Mouse (Mus musculus) bone marrow macrophage, adult 2 months (primary cell): ENCODE measurements around the gene Crim1.

ENCODE experiments used
- CTCF ChIP-seq: IDR thresholded peaks from 2 replicates; pipeline ENCODE4 v1.5.1; 2012; ENCODE audit warnings: low read depth, mild to moderate bottlenecking, low read length, moderate library complexity
- POLR2A ChIP-seq: IDR thresholded peaks from 2 replicates; pipeline ENCODE4 v1.6.1; 2012; ENCODE audit warnings: mild to moderate bottlenecking, low read depth, low read length, borderline replicate concordance

GRCm38 (mm10) chr17:78272713-78273483, 72.8 kb downstream of the Crim1 start:
- TF ChIP-seq POLR2A (no peak), CTCF (no peak)
